Mouse (Mus musculus) spleen, adult 2 months (tissue): ENCODE results near the gene Hhatl.

Experiments used
- CTCF ChIP-seq: fragments of 200-500 bp; IDR thresholded peaks from 2 replicates; pipeline ENCODE4 v1.5.1; 2011; ENCODE audit warnings: mild to moderate bottlenecking, inconsistent platforms; ENCODE audit not compliant: insufficient read depth, insufficient read length, insufficient replicate concordance; ENCODE audit errors: extremely low read depth
- POLR2A ChIP-seq: fragments of 200-500 bp; IDR thresholded peaks from 2 replicates; pipeline ENCODE4 v1.6.1; 2011; ENCODE audit warnings: low read depth, low read length, inconsistent platforms

DNA sequence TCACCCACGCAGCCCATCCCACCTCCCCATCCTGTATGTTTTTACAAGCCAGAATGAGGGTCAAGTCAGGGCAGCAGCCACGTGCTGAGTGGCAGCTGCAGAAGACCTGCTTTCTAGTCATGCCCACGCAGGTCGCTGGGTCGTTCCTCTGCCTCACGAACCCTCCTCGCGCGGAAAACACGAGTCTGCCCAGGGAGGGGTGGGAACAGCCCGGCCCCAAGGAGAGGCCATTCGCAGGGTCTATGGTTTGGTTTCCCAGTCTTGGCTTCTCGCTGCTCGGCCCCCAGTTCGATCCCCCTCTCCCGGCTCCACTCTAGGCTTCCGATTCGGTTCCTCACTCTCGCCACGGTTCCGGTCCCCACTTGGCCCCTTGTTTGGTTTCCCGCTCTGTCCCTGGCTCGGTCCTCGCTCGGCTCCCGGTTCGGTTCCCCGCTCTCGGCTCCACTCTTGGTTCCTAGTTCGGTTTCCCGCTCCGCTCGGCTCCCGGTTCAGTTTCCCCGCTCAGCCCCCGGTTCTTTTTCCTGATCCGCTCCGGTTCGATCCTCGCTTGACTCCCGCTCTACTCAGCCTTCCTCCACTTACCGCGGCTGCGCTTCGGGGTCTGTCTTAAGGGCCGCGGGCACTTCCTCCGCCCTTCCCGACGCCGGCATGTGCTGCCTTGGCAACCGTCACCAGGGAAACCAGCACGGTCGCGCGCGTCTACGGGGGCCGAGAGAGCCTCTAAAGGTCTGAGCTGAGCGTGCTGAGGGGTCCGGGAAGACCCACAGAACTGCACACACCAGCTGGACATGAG, 46.7 kb upstream of the Hhatl start, which contains the start of gene Ccdc13:
- TF ChIP-seq CTCF: no peak
- TF ChIP-seq POLR2A: no peak
